Mouse (Mus musculus): ENCODE data around the gene Avpr2.

Avpr2 gene

DNA sequence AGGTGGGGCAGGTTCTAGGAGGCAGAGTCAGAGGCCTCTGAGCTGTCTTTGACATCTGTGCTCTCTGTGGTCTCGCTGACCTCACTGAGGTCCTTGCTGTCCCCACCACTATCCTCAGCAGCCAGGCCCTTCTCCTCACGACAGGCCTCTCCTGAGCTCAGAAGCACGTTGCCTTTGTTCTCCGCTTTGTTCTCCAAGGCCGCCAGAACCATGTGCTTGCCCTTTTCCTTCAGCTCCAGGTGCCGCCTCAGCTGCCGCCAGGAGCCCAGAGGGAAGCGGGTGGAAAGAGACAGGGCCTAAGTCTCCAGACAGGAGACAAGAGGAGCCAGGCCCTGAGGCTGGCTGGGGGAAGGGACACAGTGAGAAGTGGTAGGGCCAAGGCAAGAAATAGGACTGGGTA is 25.0 kb downstream of the Avpr2 start:
- no peak for DNase-seq (ENCODE audit: low read depth)

DNA sequence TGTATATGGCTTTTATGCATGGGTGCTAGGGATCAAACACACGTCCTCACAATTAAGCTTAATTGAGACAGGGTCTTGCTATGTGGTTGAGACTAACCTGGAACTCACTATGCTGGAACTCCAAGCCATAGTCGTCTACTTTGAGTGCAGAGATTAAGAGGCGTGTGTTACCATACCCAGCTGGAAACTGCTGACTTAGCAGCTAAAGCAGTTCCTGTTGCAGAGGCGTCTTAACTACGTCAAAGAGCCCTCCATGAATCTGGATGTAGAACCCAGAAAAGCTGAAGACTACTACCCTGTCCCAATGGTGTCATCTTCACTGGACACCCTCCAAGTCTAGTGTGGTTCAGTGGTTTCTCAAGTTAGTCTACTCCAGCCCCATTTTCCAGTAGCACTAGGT is 26.7 kb downstream of the Avpr2 start:
- no peak for DNase-seq (ENCODE audit: low read depth)

DNA sequence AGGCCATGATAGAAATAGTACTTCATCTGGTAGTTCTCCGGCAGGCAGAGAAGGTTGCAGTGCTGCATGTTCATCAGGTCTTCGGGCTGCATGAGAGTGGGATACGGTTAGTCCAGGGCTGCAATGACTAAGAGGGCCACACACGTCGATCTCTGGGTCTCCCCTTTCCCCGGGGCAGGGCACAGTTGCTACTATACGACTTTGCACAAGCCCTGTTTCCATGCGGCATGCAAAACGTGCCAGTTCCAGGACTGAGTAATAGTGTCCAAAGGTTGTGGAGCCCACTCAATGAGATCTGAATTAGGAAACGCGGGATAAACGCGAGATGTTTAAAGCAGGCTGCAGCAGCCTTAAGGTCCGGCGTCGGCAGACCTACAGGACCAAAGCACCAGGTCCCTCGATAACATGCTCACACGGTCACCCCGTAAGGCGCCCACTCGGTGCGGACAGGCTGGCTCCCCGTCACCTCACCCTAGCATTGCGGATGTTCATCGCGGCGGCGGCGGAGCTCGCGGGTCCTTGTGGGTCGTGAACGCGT is 29.5 kb downstream of the Avpr2 start:
- DNase-seq (ENCODE audit: low read depth): no peak

DNA sequence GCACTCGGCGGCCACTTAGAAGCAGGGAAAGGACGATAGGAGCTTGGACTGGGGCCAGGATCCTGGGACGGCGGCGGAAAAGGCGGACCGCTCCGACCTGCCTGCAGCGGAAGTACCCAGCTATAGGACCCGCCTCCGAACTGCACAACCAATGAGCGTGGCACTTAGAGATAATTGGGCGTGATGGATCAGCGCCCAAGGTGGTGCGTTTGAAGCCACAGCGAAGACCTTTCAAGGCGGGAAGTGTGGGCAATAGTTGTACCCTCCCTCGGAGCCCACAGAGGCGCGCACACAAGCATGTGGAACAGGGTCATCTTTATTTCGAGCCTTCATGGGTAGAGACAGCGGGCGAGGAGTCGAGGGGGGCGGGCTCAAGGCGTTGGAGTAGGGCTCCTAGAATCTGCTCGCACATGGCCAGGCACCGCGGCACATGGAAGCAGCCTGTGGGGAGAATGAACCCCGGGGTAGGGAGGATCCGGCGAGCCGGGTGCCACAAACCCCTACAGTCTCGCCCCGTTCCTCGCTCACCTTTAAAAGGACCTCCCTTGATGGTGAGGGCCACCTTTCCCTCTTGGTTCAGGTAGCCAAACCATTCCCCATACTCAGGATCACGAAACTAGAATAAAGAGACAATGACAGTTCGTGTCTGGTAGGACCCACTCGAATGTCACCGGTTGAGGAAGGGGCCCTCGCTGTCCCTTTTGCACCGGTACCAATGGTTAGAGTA is 30.1 kb downstream of the Avpr2 start, which contains the start of the genes Arhgap4 and Naa10:
TSS of gene Arhgap4 (minus strand) at position 48 of the 727 bp plus-strand sequence.
TSS of gene Naa10 (minus strand) at position 122 of the 727 bp plus-strand sequence.
- peak; percentile 89 for DNase-seq (ENCODE audit: low read depth)

DNA sequence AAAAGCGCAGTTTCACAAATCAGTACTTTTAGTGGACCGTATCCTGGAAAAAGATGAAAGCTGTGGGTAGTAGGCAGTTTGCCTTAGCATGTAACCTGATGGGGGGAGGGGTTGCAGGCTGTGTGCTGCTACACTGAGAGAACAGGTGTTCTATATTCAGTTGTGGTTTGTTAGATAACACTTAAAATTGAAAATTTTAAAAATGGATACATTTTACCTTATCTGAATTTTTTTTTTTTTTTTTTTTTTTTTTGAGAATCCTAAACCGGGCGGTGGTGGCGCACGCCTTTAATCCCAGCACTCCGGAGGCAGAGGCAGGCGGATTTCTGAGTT is 30.6 kb downstream of the Avpr2 start:
- DNase-seq (ENCODE audit: low read depth): no peak

DNA sequence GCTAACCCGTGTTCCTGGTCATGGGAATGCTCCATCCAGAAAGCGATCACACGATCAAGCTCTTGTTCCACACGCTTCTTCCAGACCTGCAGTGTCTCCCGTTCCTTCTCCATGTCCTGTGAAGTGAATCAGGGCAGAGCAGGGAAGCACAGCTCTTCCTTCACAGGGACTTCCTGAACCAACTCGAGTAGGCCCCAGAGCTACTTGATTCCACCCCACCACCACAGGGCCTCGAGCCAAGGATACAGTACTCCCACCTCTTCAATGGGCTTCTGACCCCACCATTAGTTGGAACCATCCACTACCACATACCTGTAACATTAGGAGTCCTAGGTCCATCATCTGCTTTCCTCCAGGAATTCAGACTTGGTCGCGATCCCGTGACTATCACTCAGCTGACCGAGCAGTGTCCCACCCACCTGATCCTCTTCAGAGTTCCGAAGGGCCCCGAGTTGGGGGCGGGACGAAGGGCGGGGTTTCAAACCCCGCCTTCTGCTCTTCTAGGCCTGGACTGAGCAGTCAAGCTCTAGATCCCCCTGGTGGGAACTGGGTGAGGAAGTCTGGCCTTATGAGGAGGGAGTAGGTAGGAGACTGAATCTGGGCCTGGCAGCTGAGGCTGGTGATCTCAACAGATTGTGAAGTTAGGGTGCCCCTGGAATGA is 38.6 kb downstream of the Avpr2 start, which contains the start of gene Renbp:
TSS of gene Renbp (minus strand) at position 449 of the 661 bp plus-strand sequence.
- peak; percentile 76 for DNase-seq (ENCODE audit: low read depth)

DNA sequence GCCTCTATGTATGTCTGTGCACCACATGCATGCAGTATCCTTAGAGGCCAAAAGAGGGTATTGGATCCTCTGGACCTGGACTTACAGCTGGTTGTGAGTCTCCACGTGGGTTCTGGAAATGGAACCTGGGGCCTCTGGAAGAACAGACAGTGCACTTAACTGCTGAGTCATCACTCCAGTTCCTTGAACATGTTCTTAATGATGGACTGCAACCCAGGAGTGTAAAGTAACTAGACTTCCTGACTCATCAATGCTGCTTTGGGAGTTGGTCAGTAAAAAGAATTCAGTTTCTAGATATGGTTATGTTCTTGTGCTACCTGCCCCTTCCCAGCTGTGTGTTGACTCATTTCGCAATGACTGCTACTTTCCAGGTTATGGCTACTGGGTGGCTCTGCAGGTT is 40.0 kb downstream of the Avpr2 start:
- peak; percentile 41 for DNase-seq (ENCODE audit: low read depth)

DNA sequence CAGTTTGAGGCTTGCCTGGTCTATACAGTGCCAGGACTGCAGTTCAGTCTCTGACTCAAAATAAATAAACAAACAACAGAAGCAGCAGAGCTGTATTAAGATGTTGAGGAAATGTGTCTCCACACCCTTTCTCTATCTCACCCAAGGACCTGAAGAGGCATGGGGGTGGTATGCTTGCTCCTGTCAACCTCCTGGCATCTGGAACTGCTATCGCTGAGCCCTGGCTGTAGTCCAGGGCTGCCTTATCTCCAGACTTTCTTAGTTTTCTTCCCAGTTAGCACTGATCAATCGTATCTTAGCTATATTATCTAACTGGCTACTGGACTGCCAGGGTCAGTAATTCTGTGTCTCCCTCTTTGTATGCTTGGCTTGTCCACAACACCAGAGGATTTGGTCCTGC is 50.0 kb downstream of the Avpr2 start:
- no peak for DNase-seq (ENCODE audit: low read depth)

DNA sequence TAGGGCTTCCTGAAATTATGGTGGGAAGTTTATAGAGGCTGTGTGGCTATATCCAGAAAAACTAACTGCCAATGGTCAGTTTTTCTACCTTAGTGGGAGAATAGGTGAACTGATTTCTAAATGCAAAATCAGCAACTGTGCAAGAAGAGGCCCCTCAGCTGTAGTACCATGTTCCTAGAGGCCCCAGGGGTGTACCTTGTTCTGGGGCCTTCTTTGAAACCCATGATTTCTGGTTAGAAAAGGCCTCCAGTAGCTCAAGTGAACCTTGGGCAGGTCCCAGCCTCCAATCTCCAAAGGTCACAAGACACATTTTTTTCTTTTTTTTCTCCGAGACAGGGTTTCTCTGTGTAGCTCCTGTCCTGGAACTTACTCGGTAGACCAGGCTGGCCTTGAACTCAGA is 50.4 kb downstream of the Avpr2 start:
- no peak for DNase-seq (ENCODE audit: low read depth)

All from NIH3T3 (cell line).